Mouse (Mus musculus) G1E (cell line): ENCODE measurements around the gene Cmtr1. TPM values are rescaled to one million over a fixed set of nuclear protein-coding genes. Genes with fewer than 3 reads are reported as not detected.

Source experiments
- ATAC-seq: 2 replicates; pipeline ENCODE4 v1.8.0; 2016; ENCODE audit warnings: mild to moderate bottlenecking; ENCODE audit not compliant: insufficient number of reproducible peaks, poor library complexity, low FRiP score, severe bottlenecking; ENCODE audit errors: extremely low read depth
- DNase-seq: peaks from one replicate; pipeline ENCODE4 v3.0.0; 2012; ENCODE audit warnings: low spot score
- H3K27me3 ChIP-seq: 2 replicates; pipeline ENCODE4 v1.6.1; 2012; ENCODE audit warnings: mild to moderate bottlenecking, low read length, inconsistent platforms; ENCODE audit not compliant: insufficient read depth
- H3K36me3 ChIP-seq: replicated peaks from 2 replicates; pipeline ENCODE3; 2012; ENCODE audit warnings: mild to moderate bottlenecking, inconsistent platforms
- H3K4me1 ChIP-seq: 2 replicates; pipeline ENCODE4 v1.6.1; 2012; ENCODE audit warnings: low read depth, low read length, inconsistent platforms, mixed read lengths; ENCODE audit not compliant: insufficient read depth
- H3K4me3 ChIP-seq: 2 replicates; pipeline ENCODE4 v1.5.1; 2012; ENCODE audit warnings: low read depth, mild to moderate bottlenecking, inconsistent platforms, low read length, moderate library complexity, mixed read lengths
- H3K9me3 ChIP-seq: replicated peaks from 2 replicates; pipeline ENCODE4 v1.6.1; 2012; ENCODE audit warnings: inconsistent platforms
- CTCF ChIP-seq: IDR thresholded peaks from 2 replicates; pipeline ENCODE4 v1.5.1; 2012; ENCODE audit warnings: low read depth, low read length, inconsistent platforms, mixed read lengths
- GATA1 ChIP-seq: IDR thresholded peaks from 2 replicates; pipeline ENCODE4 v1.6.1; 2012; ENCODE audit warnings: borderline replicate concordance, low read length, inconsistent platforms, mixed read lengths
- GATA2 ChIP-seq: IDR thresholded peaks from 2 replicates; pipeline ENCODE4 v1.6.1; 2012; ENCODE audit warnings: low read depth, low read length, inconsistent platforms, borderline replicate concordance
- POLR2AphosphoS5 ChIP-seq: IDR thresholded peaks from 2 replicates; pipeline ENCODE4 v1.6.1; 2012; ENCODE audit warnings: low read depth, low read length, inconsistent platforms; ENCODE audit not compliant: insufficient replicate concordance
- TAL1 ChIP-seq: conservative IDR thresholded peaks from 2 replicates; pipeline ENCODE4 v1.6.1; 2012; ENCODE audit warnings: low read depth, low read length, inconsistent platforms, mixed read lengths
- polyA plus RNA-seq: library from polyadenylated mRNA; stranded (reverse); fragments of >175 nt; gene quantifications from 2 replicates; pipeline ENCODE4 v1.2.3, GENCODE M21; 2012
- total RNA-seq, 2 experiments: library from RNA; stranded (forward) in 1 of 2; stranded (reverse) in 1 of 2; fragments of 200-1000 nt in 1 of 2; fragments of >200 nt in 1 of 2; fragmentation: Nextera tagmentation in 1 of 2; gene quantifications; 2 replicates each; pipeline ENCODE4 v1.2.3; 2014 to 2017

The Cmtr1 gene
- total and polyA plus RNA-seq, 3 experiments, result 82.7 to 182 (median 103) TPM

GRCm38 (mm10) chr17:29668051-29668986, 7.9 kb downstream of the Cmtr1 start:
- no peaks in the 10 kb centered on the region for H3K9me3 ChIP-seq
- H3K27me3 ChIP-seq, result no peaks in the 10 kb centered on the region
- ATAC-seq (no peak), DNase-seq (no peak)
- TF ChIP-seq GATA2 (no peak), CTCF (no peak), GATA1 (no peak), TAL1 (no peak), POLR2AphosphoS5 (no peak)
- peaks cover 61% of the 10 kb centered on the region for H3K4me1 ChIP-seq
- H3K4me3 ChIP-seq, result no peak overlapping the region
- peaks cover 96% of the 10 kb centered on the region for H3K36me3 ChIP-seq

- ATAC-seq, result no peak
- H3K4me3 ChIP-seq, result no peak overlapping the region
- H3K27me3 ChIP-seq, result no peaks in the 10 kb centered on the region
- TF ChIP-seq GATA1 (no peak), CTCF (no peak), POLR2AphosphoS5 (no peak), GATA2 (no peak), TAL1 (no peak)
- peaks cover 59% of the 10 kb centered on the region for H3K4me1 ChIP-seq
- no peak for DNase-seq
- no peaks in the 10 kb centered on the region for H3K9me3 ChIP-seq
- H3K36me3 ChIP-seq, result peaks cover 96% of the 10 kb centered on the region
These were observed 8.6 kb downstream of the Cmtr1 start for GRCm38 (mm10) chr17:29669030-29669429.

GRCm38 (mm10) chr17:29669936-29670335, 9.5 kb downstream of the Cmtr1 start:
- ATAC-seq (no peak), DNase-seq (no peak)
- no peaks in the 10 kb centered on the region for H3K27me3 ChIP-seq
- peaks cover 50% of the 10 kb centered on the region for H3K4me1 ChIP-seq
- no peaks in the 10 kb centered on the region for H3K9me3 ChIP-seq
- peaks cover 95% of the 10 kb centered on the region for H3K36me3 ChIP-seq
- TF ChIP-seq POLR2AphosphoS5 (no peak), TAL1 (no peak), CTCF (no peak), GATA2 (no peak), GATA1 (no peak)
- H3K4me3 ChIP-seq, result no peak overlapping the region

- H3K9me3 ChIP-seq, result no peaks in the 10 kb centered on the region
- no peak for ATAC-seq
- no peak overlapping the region for H3K4me3 ChIP-seq
- DNase-seq, result no peak
- TF ChIP-seq CTCF (no peak), TAL1 (no peak), GATA2 (no peak), GATA1 (no peak), POLR2AphosphoS5 (no peak)
- H3K36me3 ChIP-seq, result peaks cover 97% of the 10 kb centered on the region
- peaks cover 47% of the 10 kb centered on the region for H3K4me1 ChIP-seq
- no peaks in the 10 kb centered on the region for H3K27me3 ChIP-seq
These were observed 10.6 kb downstream of the Cmtr1 start for GRCm38 (mm10) chr17:29671021-29671420.

- no peak for DNase-seq
- Histone ChIP-seq H3K36me3 (peaks cover 97% of the 10 kb centered on the region), H3K4me3 (no peak overlapping the region), H3K4me1 (peaks cover 48% of the 10 kb centered on the region), H3K9me3 (no peaks in the 10 kb centered on the region), H3K27me3 (no peaks in the 10 kb centered on the region; the same call in 1 of the 2 replicates)
- ATAC-seq, result no peak
- TF ChIP-seq GATA1 (no peak), TAL1 (no peak), POLR2AphosphoS5 (no peak), CTCF (no peak), GATA2 (no peak)
These were observed 12.9 kb downstream of the Cmtr1 start for GRCm38 (mm10) chr17:29673325-29673724.

- H3K9me3 ChIP-seq, result no peaks in the 10 kb centered on the region
- peaks cover 65% of the 10 kb centered on the region for H3K4me1 ChIP-seq
- H3K4me3 ChIP-seq, result no peak overlapping the region
- TF ChIP-seq GATA2, result no peak
- peaks cover 97% of the 10 kb centered on the region for H3K36me3 ChIP-seq
- ATAC-seq, result no peak
- no peaks in the 10 kb centered on the region; the same call in 1 of the 2 replicates for H3K27me3 ChIP-seq
- no peak for DNase-seq
These were observed 18.1 kb downstream of the Cmtr1 start for GRCm38 (mm10) chr17:29678526-29678925.
